Mouse (Mus musculus): ENCODE measurements around the gene Col23a1. TPM values are rescaled to one million over a fixed set of nuclear protein-coding genes. Genes with fewer than 3 reads are reported as not detected.
"Not testable (repeated sequence)": the region's sequence is repeated elsewhere in the genome, so short reads cannot be mapped to it uniquely, and the experiment has no call there.

The Col23a1 gene
- polyA plus RNA-seq, 1 experiment, result 4.4 TPM

GRCm38 (mm10) chr11:51632130-51632753, 342.5 kb downstream of the Col23a1 start:
- Histone ChIP-seq H3K4me3 (ENCODE audit: low read depth, low read length) (no peak overlapping the region), H3K4me1 (ENCODE audit: control insufficient read depth, insufficient read depth, insufficient read length, low read length) (0 out of 2 replicates have a peak, but pooled peaks cover 2% of the 10 kb centered on the region), H3K27me3 (ENCODE audit: control insufficient read depth, insufficient read depth, low read length) (no peaks in the 10 kb centered on the region), H3K27ac (ENCODE audit: insufficient read depth, low read depth, low read length) (no peak overlapping the region), H3K36me3 (ENCODE audit: control insufficient read depth, insufficient read depth, low read length) (peaks cover 15% of the 10 kb centered on the region)
- WGBS, result 73% methylated on average over 6 of the region's 6 CpGs
- TF ChIP-seq POLR2A (IDR thresholded peaks at IDR 0.05; ENCODE audit: low read depth, low read length) (no peak), CTCF (IDR thresholded peaks at IDR 0.05; ENCODE audit: extremely low read depth, insufficient read length, insufficient replicate concordance, low read depth, low read length) (no peak)

- not testable (repeated sequence) for H3K27ac ChIP-seq (ENCODE audit: insufficient read depth, low read depth, low read length); H3K4me1 ChIP-seq (ENCODE audit: control insufficient read depth, insufficient read depth, insufficient read length, low read length); H3K27me3 ChIP-seq (ENCODE audit: control insufficient read depth, insufficient read depth, low read length); H3K36me3 ChIP-seq (ENCODE audit: control insufficient read depth, insufficient read depth, low read length); H3K4me3 ChIP-seq (ENCODE audit: low read depth, low read length)
- WGBS, result 81% methylated on average over 7 of the region's 7 CpGs
These were observed 343.5 kb downstream of the Col23a1 start for GRCm38 (mm10) chr11:51633200-51633599.

Other genes starting within 250 kb of the Col23a1 start
- gene Olfr1375, start 241.8 kb upstream of the Col23a1 start, polyA plus RNA-seq (2012; rRNA removed), result not detected in 2 replicates
- 0.09 and 0.10 TPM in 2 replicates for gene Zfp354a, start 230.7 kb upstream of the Col23a1 start, polyA plus RNA-seq (2012; rRNA removed)
- not detected in 2 replicates for gene Gm12569, start 69.4 kb upstream of the Col23a1 start, polyA plus RNA-seq (2012; rRNA removed)
- 8.0 and 14.3 TPM in 2 replicates for gene Clk4, start 28.2 kb upstream of the Col23a1 start, polyA plus RNA-seq (2012; rRNA removed)
- gene BC049762, start 26.9 kb upstream of the Col23a1 start, polyA plus RNA-seq (2012; rRNA removed), result 0.18 and 0.23 TPM in 2 replicates